Mouse (Mus musculus): ENCODE measurements around the gene Morn3. TPM values are rescaled to one million over a fixed set of nuclear protein-coding genes. Genes with fewer than 3 reads are reported as not detected.

The Morn3 gene
- total RNA-seq, 2 experiments from 2014 or later, result not detected

GRCm38 (mm10) chr5:122990411-122991160, 56.2 kb downstream of the Morn3 start:
- no peak for DNase-seq

- no peak for DNase-seq
Observed at GRCm38 (mm10) chr5:122989551-122990330, 57.1 kb downstream of the Morn3 start, which contains the start of gene Kdm2b. Gene Kdm2b, minus strand, starts transcription at chr5:122989823.

- DNase-seq, result peak; percentile 72 to 75
Observed at GRCm38 (mm10) chr5:122989001-122989525, 57.8 kb downstream of the Morn3 start.

DNA sequence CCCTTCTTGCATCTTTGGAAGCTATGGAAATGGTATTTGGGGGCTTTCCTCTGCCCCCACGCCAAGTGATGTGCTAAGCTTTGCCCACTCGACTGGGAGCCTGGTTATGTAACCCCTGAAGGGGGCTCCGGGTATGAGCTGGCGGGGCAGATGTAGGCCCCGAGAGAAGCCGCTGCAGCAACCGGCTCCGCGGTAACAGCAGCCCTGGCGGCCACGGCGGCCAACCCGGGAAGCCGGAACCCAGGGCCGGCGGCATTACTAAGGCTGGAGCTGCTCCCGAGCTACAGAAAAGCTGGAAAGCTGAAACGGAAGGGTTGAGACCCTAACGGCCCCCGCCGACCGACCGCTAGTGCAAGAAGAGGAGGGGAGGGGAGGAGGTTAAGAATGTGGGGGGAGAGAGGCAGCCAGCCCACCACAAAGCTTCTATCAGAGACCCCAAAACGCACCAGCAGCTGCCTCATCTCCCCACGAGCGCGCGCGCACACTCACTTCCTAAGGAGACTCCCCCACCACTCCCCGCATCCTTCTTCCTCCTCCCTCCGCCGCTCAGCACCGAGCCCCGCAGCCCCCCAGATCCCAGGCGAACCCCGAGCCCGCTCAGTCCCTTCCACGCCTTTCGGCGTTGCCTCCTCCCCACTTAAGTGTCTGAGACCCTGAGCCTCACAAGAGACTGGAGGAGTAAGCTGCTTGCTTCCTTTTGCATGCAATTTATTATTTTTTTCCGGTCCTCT, 58.6 kb downstream of the Morn3 start:
- DNase-seq, result peak; percentile 54 to 61

GRCm38 (mm10) chr5:122987211-122988020, 59.4 kb downstream of the Morn3 start:
- DNase-seq, result peak in 1 of 2 experiments; percentile 45

DNA sequence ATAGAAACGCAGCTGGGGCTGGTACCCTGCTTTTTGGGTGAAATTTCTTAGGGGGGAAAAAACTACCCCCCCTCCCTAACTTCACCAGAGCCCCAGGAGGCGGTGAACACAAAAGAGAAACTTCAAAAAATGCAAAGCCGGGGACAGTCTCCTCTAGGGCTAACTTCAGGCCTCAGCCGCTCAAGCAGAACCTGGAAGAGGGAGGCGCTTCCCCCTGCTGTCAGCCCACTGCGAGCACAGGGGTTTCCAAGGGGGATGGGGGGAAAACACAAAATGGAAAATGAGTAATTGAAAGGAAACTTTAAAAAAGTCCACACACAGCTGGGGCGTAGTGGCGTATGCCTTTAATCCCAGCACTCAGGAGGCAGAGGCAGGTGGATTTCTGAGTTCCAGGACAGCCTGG, 60.7 kb downstream of the Morn3 start:
- DNase-seq, result no peak

Other genes with a start within 250 kb of the Morn3 start
- gene Anapc5, start 225.7 kb downstream of the Morn3 start, total RNA-seq (2021), result 100 to 1,000 TPM; 193 to 202 TPM
- gene Rnf34, start 197.0 kb downstream of the Morn3 start, total RNA-seq (2021), result 10 to 100 TPM; 57.7 to 58.8 TPM
- 10 to 100 TPM; 35.3 to 43.9 TPM for gene Kdm2b, start 57.2 kb downstream of the Morn3 start, total RNA-seq (2021)
- gene Orai1, start 31.9 kb downstream of the Morn3 start, total RNA-seq (2021), result 10 to 100 TPM; 11.7 TPM
- 10 to 100 TPM; 16.3 to 19.9 TPM for gene Tmem120b, start 21.4 kb upstream of the Morn3 start, total RNA-seq (2021)
- gene Rhof, start 85.7 kb upstream of the Morn3 start, total RNA-seq (2021), result 10 to 100 TPM; 43.0 to 48.0 TPM
- gene Setd1b, start 95.2 kb upstream of the Morn3 start, total RNA-seq (2021), result 10 to 100 TPM; 31.4 to 36.2 TPM
- gene Psmd9, start 122.4 kb upstream of the Morn3 start, total RNA-seq (2021), result 10 to 100 TPM; 28.2 to 30.8 TPM
- not detected for gene Hpd, start 135.7 kb upstream of the Morn3 start, total RNA-seq (2021)
- gene Wdr66, start 205.1 kb upstream of the Morn3 start, total RNA-seq (2021), result 1 to 10 TPM; 3.6 to 5.5 TPM

Measured in layer of hippocampus, postnatal 36 days (tissue).